Mouse (Mus musculus) liver, postnatal 0 days (tissue): ENCODE results near the gene Inpp5a.

Experiments used
- CTCF ChIP-seq: sonication (generic); IDR thresholded peaks from 2 replicates; pipeline ENCODE4 v1.5.1; 2016; ENCODE audit warnings: antibody characterized with exemption, low read depth
- EP300 ChIP-seq: IDR thresholded peaks from 2 replicates; pipeline ENCODE4 v1.6.1; 2016; ENCODE audit warnings: antibody characterized with exemption, low read depth, mild to moderate bottlenecking

- no peak for TF ChIP-seq CTCF
- no peak for TF ChIP-seq EP300
These were observed 8.6 kb downstream of the Inpp5a start for GRCm38 (mm10) chr7:139397521-139397920.
